Mouse (Mus musculus): ENCODE data around the gene Rsg1.

GRCm38 (mm10) chr4:141269080-141269479, 55.3 kb downstream of the Rsg1 start:
- TF ChIP-seq CTCF (IDR thresholded peaks at IDR 0.05; ENCODE audit: low read depth) (no peak), EP300 (IDR thresholded peaks at IDR 0.05; ENCODE audit: low read depth) (no peak)
